Mouse (Mus musculus) limb, embryonic 15.5 days (tissue): ENCODE results near the gene Tmem38a. TPM values are rescaled to one million over a fixed set of nuclear protein-coding genes. Genes with fewer than 3 reads are reported as not detected.

Experiments used
- ATAC-seq: fragments of 200-750 bp; cut with Nextera tagmentation; 2 replicates; pipeline ENCODE4 v1.8.0; 2017; ENCODE audit warnings: low read depth, moderate TSS enrichment; ENCODE audit not compliant: insufficient number of reproducible peaks, low FRiP score, low TSS enrichment
- H3K27ac ChIP-seq: fragments of 300-500 bp; sonication (generic); 2 replicates; pipeline ENCODE4 v1.5.1; 2015; ENCODE audit warnings: moderate library complexity, mild to moderate bottlenecking, inconsistent platforms
- H3K27me3 ChIP-seq: fragments of 300-500 bp; sonication (generic); 2 replicates; pipeline ENCODE4 v1.6.1; 2015; ENCODE audit warnings: inconsistent platforms
- H3K36me3 ChIP-seq: fragments of 300-500 bp; sonication (generic); 2 replicates; pipeline ENCODE4 v1.6.1; 2015; ENCODE audit warnings: inconsistent platforms
- H3K4me1 ChIP-seq: fragments of 300-500 bp; sonication (generic); 2 replicates; pipeline ENCODE4 v1.6.1; 2015; ENCODE audit warnings: inconsistent platforms
- H3K4me2 ChIP-seq: fragments of 300-500 bp; sonication (generic); 2 replicates; pipeline ENCODE4 v1.6.1; 2015; ENCODE audit warnings: mild to moderate bottlenecking, inconsistent platforms
- H3K4me3 ChIP-seq: fragments of 300-500 bp; sonication (generic); 2 replicates; pipeline ENCODE4 v1.5.1; 2015; ENCODE audit warnings: mild to moderate bottlenecking, inconsistent platforms
- H3K9ac ChIP-seq: fragments of 300-500 bp; sonication (generic); 2 replicates; pipeline ENCODE4 v1.6.1; 2015; ENCODE audit warnings: inconsistent platforms
- H3K9me3 ChIP-seq: fragments of 300-500 bp; sonication (generic); 2 replicates; pipeline ENCODE4 v1.6.1; 2016; ENCODE audit warnings: inconsistent platforms
- WGBS: fragments of 180-500 bp; shearing (Covaris S2); methylation state at CpG from one replicate; pipeline ENCODE4 v1.1.7; 2015; 5-methylcytosine and 5-hydroxymethylcytosine counted together
- microRNA-seq: library from miRNA; unstranded; fragments of <30 nt; microRNA quantifications from one replicate; pipeline ENCODE4, GENCODE M21; 2016
- polyA plus RNA-seq: library from polyadenylated mRNA; unstranded; fragments of >200 nt; fragmentation: Nextera tagmentation; extraction: Ambion mirVana; gene quantifications from 2 replicates; pipeline ENCODE4 v1.2.1, GENCODE M21; 2015

The Tmem38a gene
- polyA plus RNA-seq, 1 experiment from 2014 or later, result 31.8 TPM

- ATAC-seq, result no peak
- H3K9me3 ChIP-seq, result no peaks in the 10 kb centered on the region
- WGBS, result 37% methylated on average over 7 of the region's 7 CpGs
- peaks cover 13% of the 10 kb centered on the region; the same call in 1 of the 2 replicates for H3K4me1 ChIP-seq
- no peak overlapping the region for H3K4me2 ChIP-seq
- no peaks in the 10 kb centered on the region for H3K36me3 ChIP-seq
- no peaks in the 10 kb centered on the region for H3K27me3 ChIP-seq
- no peak overlapping the region for H3K9ac ChIP-seq
- peak overlapping the region; percentile 17; the same call in 1 of the 2 replicates for H3K27ac ChIP-seq
- no peak overlapping the region for H3K4me3 ChIP-seq
Observed at GRCm38 (mm10) chr8:72589286-72589685, 17.4 kb downstream of the Tmem38a start.

DNA sequence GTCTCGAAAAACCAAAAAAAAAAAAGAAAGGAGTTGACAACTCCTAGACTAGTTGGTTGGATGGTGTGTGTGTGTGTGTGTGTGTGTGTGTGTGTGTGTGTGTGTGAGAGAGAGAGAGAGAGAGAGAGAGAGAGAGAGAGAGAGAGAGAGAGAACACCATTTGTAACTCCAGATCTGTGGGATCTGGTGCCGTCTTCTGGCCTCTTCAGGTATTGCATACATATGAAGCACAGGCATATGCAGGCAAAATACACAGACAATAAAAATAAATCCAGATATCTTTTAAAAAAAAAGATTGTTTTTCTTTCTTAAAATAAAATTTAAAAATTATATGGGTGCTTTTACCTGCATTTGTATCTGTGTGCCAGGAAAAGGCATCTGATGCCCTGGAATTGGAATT, 18.3 kb downstream of the Tmem38a start:
- no peak for ATAC-seq
- H3K27me3 ChIP-seq, result no peaks in the 10 kb centered on the region

More for the DNA sequence above, 18.3 kb downstream of the Tmem38a start:
- Histone ChIP-seq H3K4me1 (peaks cover 13% of the 10 kb centered on the region; the same call in 1 of the 2 replicates), H3K27ac (no peak overlapping the region), H3K9me3 (no peaks in the 10 kb centered on the region), H3K4me2 (no peak overlapping the region), H3K36me3 (no peaks in the 10 kb centered on the region), H3K4me3 (no peak overlapping the region), H3K9ac (no peak overlapping the region)
- 48% methylated on average over 2 of the region's 2 CpGs for WGBS

Small RNAs within 50 kb of the gene (microRNA-seq; reads per million reads assigned to microRNA genes)
- gene Gm28019, result not detected

Other genes with a start within 250 kb of the Tmem38a start
- gene Eps15l1, start 150.6 kb upstream of the Tmem38a start, polyA plus RNA-seq, result 50.4 and 54.8 TPM in 2 replicates
- gene Calr3, start 128.2 kb upstream of the Tmem38a start, polyA plus RNA-seq, result 1.4 and 1.7 TPM in 2 replicates
- gene 1700030K09Rik, start 128.2 kb upstream of the Tmem38a start, polyA plus RNA-seq, result 14.2 and 14.7 TPM in 2 replicates
- gene Cherp, start 96.8 kb upstream of the Tmem38a start, polyA plus RNA-seq, result 53.4 and 58.2 TPM in 2 replicates
- gene Slc35e1, start 79.4 kb upstream of the Tmem38a start, polyA plus RNA-seq, result 17.6 and 20.0 TPM in 2 replicates
- gene Med26, start 23.8 kb upstream of the Tmem38a start, polyA plus RNA-seq, result 18.8 and 19.5 TPM in 2 replicates
- 113 and 118 TPM in 2 replicates for gene Smim7, start 967 bp upstream of the Tmem38a start, polyA plus RNA-seq
- gene Nwd1, start 74.7 kb downstream of the Tmem38a start, polyA plus RNA-seq, result 0.10 and 0.15 TPM in 2 replicates
- 153 and 167 TPM in 2 replicates for gene Sin3b, start 151.2 kb downstream of the Tmem38a start, polyA plus RNA-seq
- gene F2rl3, start 189.8 kb downstream of the Tmem38a start, polyA plus RNA-seq, result 1.1 and 1.5 TPM in 2 replicates